23 mouse cellular contexts compared by ENCODE assay signal in genomic region chr11:116008832-116009375, GRCm38 (mm10). TPM values are rescaled to one million over a fixed set of nuclear protein-coding genes. Genes with fewer than 3 reads are reported as not detected.
DNase-seq lines count a peak whose midpoint lies in the region; ATAC-seq and TF ChIP-seq lines count a peak whose summit lies in the region.
"Had no signal": no experiment of that assay in that cellular context is flagged by ENCODE, and none has a peak within 500 bp of the region (broad histone marks: within the 10 kb centered on the region; RNA-seq: fewer than 3 reads in every experiment).

No protein-coding gene starts in this region.

- 86% methylated on average over 13 of the region's 13 CpGs for WGBS in hindbrain, embryonic 10.5 days
- 75% methylated on average over 13 of the region's 13 CpGs for WGBS in hindbrain, embryonic 14.5 days
- WGBS in hindbrain, embryonic 16.5 days = 79% methylated on average over 13 of the region's 13 CpGs
- WGBS in hindbrain, postnatal 0 days = 64% methylated on average over 13 of the region's 13 CpGs
- 95% methylated on average over 13 of the region's 13 CpGs for WGBS in midbrain, embryonic 10.5 days
- WGBS in midbrain, embryonic 15.5 days = 86% methylated on average over 13 of the region's 13 CpGs

- peaks cover 45% of the 10 kb centered on the region for H3K36me3 ChIP-seq in hindbrain, embryonic 10.5 days
- no peaks in the 10 kb centered on the region; the same call in 1 of the 2 replicates for H3K36me3 ChIP-seq in hindbrain, embryonic 14.5 days (replicated peaks; ENCODE audit: control insufficient read depth, insufficient read depth)
- no peaks in the 10 kb centered on the region; the same call in 1 of the 2 replicates for H3K36me3 ChIP-seq in hindbrain, embryonic 16.5 days (ENCODE audit: control insufficient read depth, insufficient read depth, low read length)
- no peaks in the 10 kb centered on the region for H3K36me3 ChIP-seq in hindbrain, postnatal 0 days (ENCODE audit: insufficient read depth, low read length)
- H3K36me3 ChIP-seq in midbrain, embryonic 10.5 days = peaks cover 44% of the 10 kb centered on the region
- H3K36me3 ChIP-seq in midbrain, embryonic 15.5 days (replicated peaks) = no peaks in the 10 kb centered on the region

- no peak for TF ChIP-seq CTCF in hindbrain, postnatal 0 days (IDR thresholded peaks at IDR 0.05; ENCODE audit: low read depth)

- H3K4me1 ChIP-seq in hindbrain, embryonic 10.5 days (replicated peaks) = peaks cover 69% of the 10 kb centered on the region
- peaks cover 29% of the 10 kb centered on the region for H3K4me1 ChIP-seq in hindbrain, embryonic 14.5 days (replicated peaks; ENCODE audit: control insufficient read depth, insufficient read depth, low read length)
- H3K4me1 ChIP-seq in hindbrain, embryonic 16.5 days (ENCODE audit: control insufficient read depth, insufficient read depth, low read depth, low read length) = peaks cover 19% of the 10 kb centered on the region
- peaks cover 14% of the 10 kb centered on the region for H3K4me1 ChIP-seq in hindbrain, postnatal 0 days (ENCODE audit: insufficient read depth, low read length)
- peaks cover 67% of the 10 kb centered on the region for H3K4me1 ChIP-seq in midbrain, embryonic 10.5 days
- peaks cover 35% of the 10 kb centered on the region for H3K4me1 ChIP-seq in midbrain, embryonic 15.5 days

- DNase-seq in cerebellum, postnatal 25 days = peak; percentile 46 to 57
- DNase-seq in cerebellum, adult 9-10 months = no peak
- DNase-seq in hindbrain, embryonic 10.5 days (ENCODE audit: low spot score) = no peak
- DNase-seq in hindbrain, embryonic 14.5 days (ENCODE audit: low spot score) = no peak
- DNase-seq in hindbrain, postnatal 0 days (ENCODE audit: low spot score) = no peak
- no peak for DNase-seq in midbrain, embryonic 10.5 days (ENCODE audit: low spot score)
- DNase-seq: adrenal gland, adult 2 months; forebrain, postnatal 0 days; gastrocnemius, postnatal 25 days; heart, adult 2 months; kidney, adult 9 months; kidney, postnatal 14 days; layer of hippocampus, postnatal 36 days; lung, embryonic 14.5 days; right cerebral cortex, postnatal 25 days; spleen, adult 18-20 months had no signal

- H3K9ac ChIP-seq in hindbrain, embryonic 14.5 days = no peak overlapping the region
- no peak overlapping the region for H3K9ac ChIP-seq in hindbrain, embryonic 16.5 days (ENCODE audit: low read depth, low read length)
- no peak overlapping the region for H3K9ac ChIP-seq in hindbrain, postnatal 0 days (replicated peaks; ENCODE audit: low read length)
- no peak overlapping the region for H3K9ac ChIP-seq in midbrain, embryonic 15.5 days
- H3K9ac ChIP-seq: forebrain, postnatal 0 days; limb, embryonic 15.5 days; liver, embryonic 14.5 days; lung, embryonic 14.5 days; midbrain, embryonic 13.5 days had no signal

- H3K27ac ChIP-seq in hindbrain, embryonic 10.5 days = 0 out of 2 replicates have a peak overlapping the region, but pooled peaks have one; percentile 16
- H3K27ac ChIP-seq in hindbrain, embryonic 14.5 days = no peak overlapping the region
- peak overlapping the region; percentile 27; the same call in 1 of the 2 replicates for H3K27ac ChIP-seq in hindbrain, embryonic 16.5 days (ENCODE audit: low read depth, low read length)
- peak overlapping the region; percentile 70; the same call in 1 of the 2 replicates for H3K27ac ChIP-seq in hindbrain, postnatal 0 days
- no peak overlapping the region for H3K27ac ChIP-seq in midbrain, embryonic 10.5 days (replicated peaks)
- H3K27ac ChIP-seq in midbrain, embryonic 15.5 days = no peak overlapping the region
- H3K27ac ChIP-seq: heart, adult 2 months; layer of hippocampus, adult 2 months; limb, embryonic 15.5 days; liver, embryonic 14.5 days; midbrain, embryonic 13.5 days had no signal

- H3K9me3 ChIP-seq in hindbrain, embryonic 10.5 days = no peaks in the 10 kb centered on the region
- no peaks in the 10 kb centered on the region for H3K9me3 ChIP-seq in hindbrain, embryonic 14.5 days (ENCODE audit: control insufficient read depth, low read length)
- H3K9me3 ChIP-seq in hindbrain, embryonic 16.5 days (ENCODE audit: control insufficient read depth, low read length) = no peaks in the 10 kb centered on the region
- no peaks in the 10 kb centered on the region for H3K9me3 ChIP-seq in hindbrain, postnatal 0 days (ENCODE audit: low read length)
- no peaks in the 10 kb centered on the region for H3K9me3 ChIP-seq in midbrain, embryonic 10.5 days (replicated peaks)
- no peaks in the 10 kb centered on the region for H3K9me3 ChIP-seq in midbrain, embryonic 15.5 days
- H3K9me3 ChIP-seq: limb, embryonic 15.5 days; midbrain, embryonic 13.5 days had no signal

- H3K27me3 ChIP-seq in hindbrain, embryonic 10.5 days (ENCODE audit: insufficient read depth, poor library complexity, severe bottlenecking) = peaks cover 12% of the 10 kb centered on the region; the same call in 1 of the 2 replicates
- no peaks in the 10 kb centered on the region for H3K27me3 ChIP-seq in hindbrain, embryonic 14.5 days (ENCODE audit: control insufficient read depth, insufficient read depth, low read length)
- no peaks in the 10 kb centered on the region for H3K27me3 ChIP-seq in hindbrain, embryonic 16.5 days (replicated peaks; ENCODE audit: control insufficient read depth, insufficient read depth, low read length)
- no peaks in the 10 kb centered on the region for H3K27me3 ChIP-seq in hindbrain, postnatal 0 days (ENCODE audit: insufficient read depth, low read length)
- peaks cover 14% of the 10 kb centered on the region for H3K27me3 ChIP-seq in midbrain, embryonic 10.5 days (ENCODE audit: low read depth, poor library complexity, severe bottlenecking)
- no peaks in the 10 kb centered on the region for H3K27me3 ChIP-seq in midbrain, embryonic 15.5 days (replicated peaks)
- H3K27me3 ChIP-seq: limb, embryonic 15.5 days had no signal

- H3K4me3 ChIP-seq in hindbrain, embryonic 10.5 days = peak overlapping the region; percentile 4; the same call in 1 of the 2 replicates
- H3K4me3 ChIP-seq in hindbrain, embryonic 14.5 days (replicated peaks; ENCODE audit: low read length) = no peak overlapping the region
- H3K4me3 ChIP-seq in hindbrain, embryonic 16.5 days (ENCODE audit: low read length) = no peak overlapping the region
- H3K4me3 ChIP-seq in hindbrain, postnatal 0 days (ENCODE audit: low read length) = no peak overlapping the region
- no peak overlapping the region for H3K4me3 ChIP-seq in midbrain, embryonic 10.5 days
- H3K4me3 ChIP-seq in midbrain, embryonic 15.5 days = no peak overlapping the region
- H3K4me3 ChIP-seq: heart, adult 2 months; layer of hippocampus, adult 2 months; limb, embryonic 15.5 days; midbrain, embryonic 13.5 days had no signal

- ATAC-seq in hindbrain, embryonic 14.5 days (ENCODE audit: low FRiP score) = no peak
- ATAC-seq in hindbrain, embryonic 16.5 days = no peak
- no peak for ATAC-seq in hindbrain, postnatal 0 days
- ATAC-seq in midbrain, embryonic 15.5 days (replicated peaks) = no peak
- ATAC-seq: forebrain, postnatal 0 days; inflammation-experienced regulatory T-cells, adult 6 months; midbrain, embryonic 13.5 days had no signal

- H3K4me2 ChIP-seq in hindbrain, embryonic 14.5 days (replicated peaks) = no peak overlapping the region
- H3K4me2 ChIP-seq in hindbrain, embryonic 16.5 days (ENCODE audit: low read length) = no peak overlapping the region
- H3K4me2 ChIP-seq in hindbrain, postnatal 0 days (ENCODE audit: low read depth, low read length) = no peak overlapping the region
- no peak overlapping the region for H3K4me2 ChIP-seq in midbrain, embryonic 15.5 days
- H3K4me2 ChIP-seq: limb, embryonic 15.5 days; lung, embryonic 14.5 days; midbrain, embryonic 13.5 days had no signal

RNA-seq across cellular contexts. Expression of gene Galk1, which starts 3.6 kb away (rescaled TPM):
- polyA plus RNA-seq in hindbrain, embryonic 10.5 days (2016; fragmentation: Nextera tagmentation; extraction: Ambion mirVana) = 184 and 204 TPM in 2 replicates
- polyA plus RNA-seq in hindbrain, embryonic 14.5 days (2014; fragmentation: Nextera tagmentation; extraction: Ambion mirVana) = 48.6 and 54.4 TPM in 2 replicates
- polyA plus RNA-seq in hindbrain, embryonic 16.5 days (2015; fragmentation: Nextera tagmentation; extraction: Ambion mirVana) = 76.0 and 76.2 TPM in 2 replicates
- total RNA-seq in hindbrain, postnatal 0 days (2014; rRNA removed) = 51.5 and 52.3 TPM in 2 replicates
- polyA plus RNA-seq in hindbrain, postnatal 0 days (2015; fragmentation: Nextera tagmentation; extraction: Ambion mirVana) = 60.3 and 61.7 TPM in 2 replicates
- polyA plus RNA-seq in midbrain, embryonic 10.5 days (2016; fragmentation: Nextera tagmentation; extraction: Ambion mirVana) = 161 and 210 TPM in 2 replicates
- polyA plus RNA-seq in midbrain, embryonic 15.5 days (2015; fragmentation: Nextera tagmentation; extraction: Ambion mirVana) = 53.2 and 58.5 TPM in 2 replicates

RNA-seq across cellular contexts. Expression of gene H3f3b, which starts 18.9 kb away (rescaled TPM):
- polyA plus RNA-seq in hindbrain, embryonic 10.5 days (2016; fragmentation: Nextera tagmentation; extraction: Ambion mirVana) = 1,623 and 1,834 TPM in 2 replicates
- 1,746 and 2,054 TPM in 2 replicates for polyA plus RNA-seq in hindbrain, embryonic 14.5 days (2014; fragmentation: Nextera tagmentation; extraction: Ambion mirVana)
- polyA plus RNA-seq in hindbrain, embryonic 16.5 days (2015; fragmentation: Nextera tagmentation; extraction: Ambion mirVana) = 1,585 and 1,603 TPM in 2 replicates
- total RNA-seq in hindbrain, postnatal 0 days (2014; rRNA removed) = 603 and 627 TPM in 2 replicates
- polyA plus RNA-seq in hindbrain, postnatal 0 days (2015; fragmentation: Nextera tagmentation; extraction: Ambion mirVana) = 2,179 and 2,253 TPM in 2 replicates
- 1,512 and 1,693 TPM in 2 replicates for polyA plus RNA-seq in midbrain, embryonic 10.5 days (2016; fragmentation: Nextera tagmentation; extraction: Ambion mirVana)
- 2,073 and 2,119 TPM in 2 replicates for polyA plus RNA-seq in midbrain, embryonic 15.5 days (2015; fragmentation: Nextera tagmentation; extraction: Ambion mirVana)

RNA-seq across cellular contexts. Expression of gene Unk, which starts 21.2 kb away (rescaled TPM):
- 47.7 and 51.3 TPM in 2 replicates for polyA plus RNA-seq in hindbrain, embryonic 10.5 days (2016; fragmentation: Nextera tagmentation; extraction: Ambion mirVana)
- 25.6 and 29.3 TPM in 2 replicates for polyA plus RNA-seq in hindbrain, embryonic 14.5 days (2014; fragmentation: Nextera tagmentation; extraction: Ambion mirVana)
- polyA plus RNA-seq in hindbrain, embryonic 16.5 days (2015; fragmentation: Nextera tagmentation; extraction: Ambion mirVana) = 30.1 and 37.6 TPM in 2 replicates
- 47.1 and 50.2 TPM in 2 replicates for total RNA-seq in hindbrain, postnatal 0 days (2014; rRNA removed)
- polyA plus RNA-seq in hindbrain, postnatal 0 days (2015; fragmentation: Nextera tagmentation; extraction: Ambion mirVana) = 22.8 and 24.5 TPM in 2 replicates
- 46.4 and 52.2 TPM in 2 replicates for polyA plus RNA-seq in midbrain, embryonic 10.5 days (2016; fragmentation: Nextera tagmentation; extraction: Ambion mirVana)
- 39.7 and 40.7 TPM in 2 replicates for polyA plus RNA-seq in midbrain, embryonic 15.5 days (2015; fragmentation: Nextera tagmentation; extraction: Ambion mirVana)

RNA-seq across cellular contexts. Expression of gene Itgb4, which starts 34.4 kb away (rescaled TPM):
- 0.92 and 0.94 TPM in 2 replicates for polyA plus RNA-seq in hindbrain, embryonic 10.5 days (2016; fragmentation: Nextera tagmentation; extraction: Ambion mirVana)
- 1.5 and 1.6 TPM in 2 replicates for polyA plus RNA-seq in hindbrain, embryonic 14.5 days (2014; fragmentation: Nextera tagmentation; extraction: Ambion mirVana)
- 1.8 and 2.1 TPM in 2 replicates for polyA plus RNA-seq in hindbrain, embryonic 16.5 days (2015; fragmentation: Nextera tagmentation; extraction: Ambion mirVana)
- 1.7 and 3.1 TPM in 2 replicates for total RNA-seq in hindbrain, postnatal 0 days (2014; rRNA removed)
- polyA plus RNA-seq in hindbrain, postnatal 0 days (2015; fragmentation: Nextera tagmentation; extraction: Ambion mirVana) = 2.2 and 2.8 TPM in 2 replicates
- 0.63 and 0.67 TPM in 2 replicates for polyA plus RNA-seq in midbrain, embryonic 10.5 days (2016; fragmentation: Nextera tagmentation; extraction: Ambion mirVana)
- polyA plus RNA-seq in midbrain, embryonic 15.5 days (2015; fragmentation: Nextera tagmentation; extraction: Ambion mirVana) = 0.79 and 0.94 TPM in 2 replicates
- polyA plus RNA-seq: inflammation-experienced regulatory T-cells, adult 6 months had no signal

Comparison
In these comparisons a context has a peak if more than half of its experiments do, and no peak if none do; other contexts are left out.
1. DNase-seq: peak in cerebellum, postnatal 25 days (2 of 2); none in cerebellum, adult 9-10 months (single experiment), hindbrain, embryonic 10.5 days (single experiment), hindbrain, embryonic 14.5 days (single experiment), hindbrain, postnatal 0 days (single experiment) and midbrain, embryonic 10.5 days (single experiment).
2. H3K27ac ChIP-seq: peak in hindbrain, embryonic 10.5 days (single experiment), hindbrain, embryonic 16.5 days (single experiment) and hindbrain, postnatal 0 days (single experiment); none in hindbrain, embryonic 14.5 days (single experiment), midbrain, embryonic 10.5 days (single experiment) and midbrain, embryonic 15.5 days (single experiment).